Mouse (Mus musculus) liver, postnatal 0 days (tissue): ENCODE results near the gene Ccser1. TPM values are rescaled to one million over a fixed set of nuclear protein-coding genes. Genes with fewer than 3 reads are reported as not detected.

Source experiments
- ATAC-seq: fragments of 200-750 bp; cut with Nextera tagmentation; 2 replicates; pipeline ENCODE4 v1.8.0; 2017; ENCODE audit warnings: mild to moderate bottlenecking, moderate library complexity
- DNase-seq: peaks from one replicate; pipeline ENCODE4 v3.0.0-alpha.2; 2016
- H3K27ac ChIP-seq: fragments of 300-500 bp; sonication (generic); 2 replicates; pipeline ENCODE4 v1.5.1; 2014; ENCODE audit warnings: antibody characterized with exemption, moderate library complexity, mild to moderate bottlenecking, low read depth
- H3K27me3 ChIP-seq: fragments of 300-500 bp; sonication (generic); 2 replicates; pipeline ENCODE4 v1.6.1; 2014; ENCODE audit warnings: low read length, control low read depth, mixed read lengths; ENCODE audit not compliant: insufficient read depth
- H3K36me3 ChIP-seq: fragments of 300-500 bp; sonication (generic); replicated peaks from 2 replicates; pipeline ENCODE4 v1.6.1; 2014; ENCODE audit warnings: mild to moderate bottlenecking, control low read depth, low read length, moderate library complexity, mixed read lengths; ENCODE audit not compliant: insufficient read depth
- H3K4me1 ChIP-seq: fragments of 300-500 bp; sonication (generic); 2 replicates; pipeline ENCODE4 v1.6.1; 2014; ENCODE audit warnings: antibody characterized with exemption, mild to moderate bottlenecking, control low read depth; ENCODE audit not compliant: insufficient read depth
- H3K4me2 ChIP-seq: fragments of 300-500 bp; sonication (generic); 2 replicates; pipeline ENCODE4 v1.6.1; 2014; ENCODE audit warnings: low read depth, mild to moderate bottlenecking, low read length, moderate library complexity, mixed read lengths
- H3K4me3 ChIP-seq: fragments of 300-500 bp; sonication (generic); 2 replicates; pipeline ENCODE4 v1.5.1; 2014; ENCODE audit warnings: low read depth, low read length
- H3K9ac ChIP-seq: fragments of 300-500 bp; sonication (generic); replicated peaks from 2 replicates; pipeline ENCODE4 v1.6.1; 2014; ENCODE audit warnings: mild to moderate bottlenecking, moderate library complexity
- H3K9me3 ChIP-seq: fragments of 300-500 bp; sonication (generic); 2 replicates; pipeline ENCODE4 v1.6.1; 2016; ENCODE audit warnings: mild to moderate bottlenecking, control low read depth, low read length, mixed read lengths
- CTCF ChIP-seq: sonication (generic); IDR thresholded peaks from 2 replicates; pipeline ENCODE4 v1.5.1; 2016; ENCODE audit warnings: antibody characterized with exemption, low read depth
- EP300 ChIP-seq: IDR thresholded peaks from 2 replicates; pipeline ENCODE4 v1.6.1; 2016; ENCODE audit warnings: antibody characterized with exemption, low read depth, mild to moderate bottlenecking
- WGBS: fragments of 180-500 bp; shearing (Covaris S2); extraction: QIAGEN DNeasy Blood & Tissue Kit; methylation state at CpG from one replicate; pipeline ENCODE4 v1.1.7; 2014; ENCODE audit not compliant: insufficient replicate concordance; 5-methylcytosine and 5-hydroxymethylcytosine counted together
- polyA plus RNA-seq: library from polyadenylated mRNA; unstranded; fragments of >200 nt; fragmentation: Nextera tagmentation; extraction: Ambion mirVana; gene quantifications from 2 replicates; pipeline ENCODE4 v1.2.1, GENCODE M21; 2015

The Ccser1 gene
- polyA plus RNA-seq, result 0.18 TPM in 1 of 2 replicates, not detected in the other

DNA sequence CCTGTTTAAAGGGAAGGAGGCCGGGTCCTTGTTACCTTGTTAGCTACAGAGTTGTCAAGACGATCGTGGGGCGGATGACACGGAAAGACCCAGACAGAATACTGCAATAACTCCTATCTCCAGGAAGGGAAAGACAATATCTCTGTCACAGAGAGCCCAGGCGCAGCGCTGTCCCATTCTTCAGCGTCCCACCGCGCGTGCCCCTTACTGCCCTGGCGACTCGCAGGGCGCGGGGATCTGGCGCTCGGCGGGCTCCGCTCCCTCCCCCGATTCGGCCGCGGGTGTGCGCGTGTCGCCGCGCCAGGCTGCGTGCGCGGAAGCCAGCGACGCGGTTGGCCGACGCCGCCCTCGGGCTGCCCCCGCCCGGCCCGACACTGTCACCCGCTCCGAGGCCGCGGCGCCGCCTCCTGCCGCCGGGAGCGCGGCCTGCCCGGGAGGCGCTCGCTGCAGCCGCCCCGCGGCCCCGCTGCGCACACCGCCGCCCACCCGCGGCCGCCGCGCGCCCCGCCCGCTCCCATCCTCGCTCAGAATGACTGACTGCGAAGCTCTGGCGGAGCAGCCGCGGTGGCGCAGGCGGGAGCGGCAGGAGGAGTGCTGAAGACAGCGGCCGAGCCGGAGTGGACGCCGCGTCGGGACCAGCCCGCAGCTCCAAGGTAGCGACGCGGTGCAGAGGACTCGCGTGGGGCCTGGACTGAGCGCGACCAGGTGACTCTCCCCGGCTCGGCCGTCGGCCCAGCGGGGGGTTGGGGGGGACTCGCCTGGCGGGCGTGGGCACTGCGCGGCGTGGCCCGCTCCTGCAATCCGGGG lies at the start of gene Ccser1:
Gene Ccser1, plus strand, starts transcription at position 376 of the 807 bp plus-strand sequence.
- no peak within 1 kb of the TSS for H3K27ac ChIP-seq
- H3K9me3 ChIP-seq, result no peaks in the 10 kb centered on the region
- H3K4me3 ChIP-seq, result peak within 1 kb of the TSS; percentile 57
- H3K36me3 ChIP-seq, result no peaks in the 10 kb centered on the region
- ATAC-seq (peak; percentile 74), DNase-seq (peak; percentile 38)
- H3K4me2 ChIP-seq, result peak within 1 kb of the TSS; percentile 92
- peaks cover 25% of the 10 kb centered on the region for H3K27me3 ChIP-seq
- under 1% methylated on average over 79 of the region's 105 CpGs for WGBS
- H3K4me1 ChIP-seq, result peaks cover 5% of the 10 kb centered on the region
- TF ChIP-seq CTCF, result no peak
- TF ChIP-seq EP300, result no peak
- no peak within 1 kb of the TSS; the same call in none of the 2 replicates for H3K9ac ChIP-seq

GRCm38 (mm10) chr6:61136436-61136835 lies 43.7 kb upstream of the Ccser1 start:
- TF ChIP-seq CTCF (no peak), EP300 (no peak)
- Histone ChIP-seq H3K36me3 (no peaks in the 10 kb centered on the region), H3K4me2 (no peak overlapping the region), H3K4me3 (no peak overlapping the region), H3K4me1 (no peaks in the 10 kb centered on the region), H3K9ac (no peak overlapping the region), H3K9me3 (no peaks in the 10 kb centered on the region), H3K27me3 (no peaks in the 10 kb centered on the region), H3K27ac (no peak overlapping the region)
- no peak for ATAC-seq
- 71% methylated on average over 2 of the region's 2 CpGs for WGBS
- DNase-seq, result no peak

GRCm38 (mm10) chr6:61143031-61143430 lies 37.1 kb upstream of the Ccser1 start:
- DNase-seq, result no peak
- WGBS, result 23% methylated on average over 1 of the region's 1 CpGs
- no peak overlapping the region for H3K4me3 ChIP-seq

DNA sequence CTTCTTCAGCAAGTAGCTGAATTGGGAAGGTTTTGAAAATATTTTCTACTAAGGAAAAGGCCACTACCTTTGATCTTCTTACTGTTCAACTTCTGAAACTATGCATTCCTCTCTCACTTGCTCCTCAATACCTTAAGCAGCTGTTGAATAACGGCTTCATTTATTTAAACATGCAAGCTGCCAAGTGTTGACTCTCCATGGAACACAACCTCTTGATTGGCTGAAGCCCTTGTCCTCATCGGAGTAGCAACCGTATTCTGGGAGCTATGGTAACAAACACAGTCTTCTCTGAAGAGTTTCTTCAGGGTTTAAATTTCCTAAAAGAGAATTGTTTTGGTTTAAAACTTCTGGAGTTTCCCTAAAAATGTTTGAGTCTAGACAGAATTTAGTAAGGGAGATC lies 27.2 kb upstream of the Ccser1 start:
- TF ChIP-seq EP300 (no peak), CTCF (no peak)
- DNase-seq (no peak), ATAC-seq (no peak)
- no peak overlapping the region for H3K27ac ChIP-seq
- H3K4me1 ChIP-seq, result no peaks in the 10 kb centered on the region
- 72% methylated on average over 3 of the region's 3 CpGs for WGBS
- H3K27me3 ChIP-seq, result no peaks in the 10 kb centered on the region
- H3K36me3 ChIP-seq, result no peaks in the 10 kb centered on the region
- H3K9me3 ChIP-seq, result no peaks in the 10 kb centered on the region
- H3K4me2 ChIP-seq, result no peak overlapping the region
- no peak overlapping the region for H3K4me3 ChIP-seq
- H3K9ac ChIP-seq, result no peak overlapping the region

More at GRCm38 (mm10) chr6:61143031-61143430, 37.1 kb upstream of the Ccser1 start:
- Histone ChIP-seq H3K4me2 (no peak overlapping the region), H3K9me3 (no peaks in the 10 kb centered on the region), H3K27me3 (no peaks in the 10 kb centered on the region), H3K27ac (no peak overlapping the region), H3K36me3 (no peaks in the 10 kb centered on the region), H3K9ac (no peak overlapping the region), H3K4me1 (no peaks in the 10 kb centered on the region)
- ATAC-seq, result no peak
- no peak for TF ChIP-seq EP300
- TF ChIP-seq CTCF, result no peak

DNA sequence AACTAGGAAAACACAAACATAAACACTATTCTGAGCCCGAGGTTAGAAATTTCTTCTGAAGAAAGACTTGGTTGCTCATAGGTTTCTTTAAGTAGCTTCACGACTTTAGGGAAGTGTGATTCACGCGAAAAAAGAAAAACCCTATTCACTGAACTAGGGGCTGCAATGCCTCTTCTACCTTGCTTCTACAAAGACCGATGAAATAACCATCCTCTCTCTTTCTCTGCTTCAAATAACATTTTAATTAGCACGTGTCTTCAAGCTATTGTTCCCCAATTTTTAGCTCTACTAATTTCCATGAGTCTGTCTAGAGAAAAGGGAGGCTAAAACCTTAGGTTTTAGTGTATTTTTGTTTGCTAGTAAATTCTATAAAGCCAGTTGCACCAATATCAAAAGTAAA lies 25.5 kb upstream of the Ccser1 start:
- Histone ChIP-seq H3K9ac (no peak overlapping the region), H3K4me3 (no peak overlapping the region), H3K4me2 (no peak overlapping the region), H3K36me3 (no peaks in the 10 kb centered on the region), H3K9me3 (no peaks in the 10 kb centered on the region), H3K27me3 (no peaks in the 10 kb centered on the region), H3K4me1 (no peaks in the 10 kb centered on the region), H3K27ac (no peak overlapping the region)
- ATAC-seq (no peak), DNase-seq (no peak)
- WGBS, result 54% methylated on average over 6 of the region's 6 CpGs
- TF ChIP-seq CTCF (no peak), EP300 (no peak)

DNA sequence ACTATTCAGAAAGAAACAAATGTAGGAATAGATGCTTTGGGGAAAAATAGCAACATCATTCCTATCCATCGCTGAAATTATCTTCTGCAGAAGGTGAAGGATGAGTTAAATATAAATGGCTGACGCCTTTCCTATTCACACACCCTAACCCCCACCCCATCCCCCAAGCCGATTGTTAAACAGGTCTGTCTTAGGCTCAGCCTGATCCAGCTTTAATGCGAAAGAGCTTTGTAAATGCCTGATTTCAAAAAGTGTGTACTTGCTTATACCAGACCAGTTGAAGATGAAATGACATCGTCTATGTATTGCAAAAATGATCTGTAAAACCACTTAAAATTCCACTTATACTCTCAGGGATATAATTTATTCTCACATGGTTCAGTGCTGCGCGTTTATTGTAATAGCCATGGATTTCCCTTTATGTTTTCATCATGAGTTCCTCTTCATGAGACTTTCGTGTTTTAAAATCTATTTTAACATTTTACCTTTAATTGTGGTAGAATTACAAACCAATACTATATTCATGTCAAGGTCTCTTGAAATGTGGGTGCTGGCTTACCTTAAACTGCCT lies 25.0 kb upstream of the Ccser1 start:
- Histone ChIP-seq H3K27me3 (no peaks in the 10 kb centered on the region), H3K4me2 (no peak overlapping the region), H3K36me3 (no peaks in the 10 kb centered on the region), H3K4me1 (no peaks in the 10 kb centered on the region), H3K27ac (no peak overlapping the region), H3K9ac (no peak overlapping the region), H3K9me3 (no peaks in the 10 kb centered on the region), H3K4me3 (no peak overlapping the region)
- ATAC-seq, result no peak
- 61% methylated on average over 8 of the region's 8 CpGs for WGBS
- TF ChIP-seq EP300 (no peak), CTCF (no peak)
- no peak for DNase-seq
